Comparison of ENCODE assay signal across 18 mouse cellular contexts in the genomic region with DNA sequence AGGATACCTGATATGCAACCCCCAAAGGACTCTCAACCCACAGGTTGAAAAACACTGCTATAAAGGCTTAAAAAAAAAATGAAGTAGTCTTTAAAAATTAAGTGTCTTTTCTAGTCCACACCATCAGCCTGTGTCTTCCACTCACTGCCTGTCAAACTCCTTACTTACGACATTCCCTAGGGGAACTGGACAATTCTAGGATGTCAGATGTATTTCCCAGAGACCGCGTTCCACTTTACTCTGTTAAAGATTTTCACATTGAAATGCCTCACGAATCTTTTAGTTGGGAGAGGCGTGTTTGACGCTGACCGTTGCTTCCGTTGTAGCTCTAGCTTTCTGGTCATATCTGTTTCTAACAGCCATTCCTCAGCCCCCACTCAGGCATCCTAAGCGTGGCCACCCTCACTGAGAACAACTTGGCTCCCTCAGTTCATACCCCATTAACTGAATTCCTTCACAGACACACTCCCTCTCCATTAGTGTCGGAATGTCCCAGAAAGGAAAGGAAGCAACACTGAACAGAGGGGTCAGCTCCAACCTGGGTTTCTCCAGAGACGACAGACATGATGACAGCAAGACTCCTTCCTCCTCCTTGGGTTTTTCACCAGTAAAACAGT.
"Had no signal": no experiment of that assay in that cellular context is flagged by ENCODE, and none has a peak within 500 bp of the region (broad histone marks: within the 10 kb centered on the region; RNA-seq: fewer than 3 reads in every experiment).

No protein-coding gene starts in this region.

- H3K9me3 ChIP-seq: midbrain, embryonic 15.5 days; neural tube, embryonic 12.5 days had no signal

- H3K27me3 ChIP-seq: limb, embryonic 12.5 days; megakaryocyte, embryonic 14.5 days; midbrain, embryonic 15.5 days; neural tube, embryonic 12.5 days had no signal

- ATAC-seq: intestine, embryonic 16.5 days; midbrain, embryonic 15.5 days had no signal

- H3K36me3 ChIP-seq: limb, embryonic 12.5 days; midbrain, embryonic 15.5 days; neural tube, embryonic 12.5 days had no signal

- H3K4me3 ChIP-seq: limb, embryonic 12.5 days; megakaryocyte, embryonic 14.5 days; midbrain, embryonic 15.5 days; neural tube, embryonic 12.5 days had no signal

- H3K4me2 ChIP-seq: limb, embryonic 12.5 days; midbrain, embryonic 11.5 days; midbrain, embryonic 15.5 days; neural tube, embryonic 12.5 days had no signal

- H3K4me1 ChIP-seq: midbrain, embryonic 15.5 days had no signal

- H3K27ac ChIP-seq: limb, embryonic 12.5 days; liver, embryonic 14.5 days; macrophage; midbrain, embryonic 15.5 days; neural tube, embryonic 12.5 days had no signal

- DNase-seq: kidney, adult 8-10 months; kidney, postnatal 36 days; layer of hippocampus, adult 9-11 months; layer of hippocampus, postnatal 36 days; liver; retina, postnatal 1 day; right cerebral cortex, postnatal 4 days; spleen, adult 18-20 months; thymus, adult 18-20 months; thymus, postnatal 14 days had no signal

- H3K9ac ChIP-seq: limb, embryonic 12.5 days; liver, embryonic 14.5 days; midbrain, embryonic 15.5 days; neural tube, embryonic 12.5 days had no signal
